Mouse (Mus musculus) liver, embryonic 11.5 days (tissue): Measurements from ENCODE around the gene Hpca. TPM values are rescaled to one million over a fixed set of nuclear protein-coding genes. Genes with fewer than 3 reads are reported as not detected.

Experiments
- ATAC-seq: fragments of 200-750 bp; cut with Nextera tagmentation; replicated peaks from 2 replicates; pipeline ENCODE4 v1.8.0; 2017; ENCODE audit warnings: moderate number of reproducible peaks, mild to moderate bottlenecking, moderate TSS enrichment, moderate library complexity; ENCODE audit not compliant: low FRiP score
- DNase-seq: peaks from one replicate; pipeline ENCODE4 v3.0.0-alpha.2; 2017; ENCODE audit warnings: low spot score
- H3K27ac ChIP-seq: fragments of 300-500 bp; sonication (generic); 2 replicates; pipeline ENCODE4 v1.5.1; 2014; ENCODE audit warnings: mild to moderate bottlenecking, low read depth, low read length, control low read depth
- H3K27me3 ChIP-seq: fragments of 300-500 bp; sonication (generic); replicated peaks from 2 replicates; pipeline ENCODE4 v1.6.1; 2014; ENCODE audit warnings: low read length, mixed read lengths; ENCODE audit not compliant: control insufficient read depth, insufficient read depth
- H3K36me3 ChIP-seq: fragments of 300-500 bp; sonication (generic); 2 replicates; pipeline ENCODE4 v1.6.1; 2014; ENCODE audit warnings: mild to moderate bottlenecking, low read length, moderate library complexity, mixed read lengths; ENCODE audit not compliant: control insufficient read depth, insufficient read depth
- H3K4me1 ChIP-seq: fragments of 300-500 bp; sonication (generic); replicated peaks from 2 replicates; pipeline ENCODE4 v1.6.1; 2014; ENCODE audit warnings: low read length, mixed read lengths; ENCODE audit not compliant: control insufficient read depth, insufficient read depth
- H3K4me2 ChIP-seq: fragments of 300-500 bp; sonication (generic); 2 replicates; pipeline ENCODE4 v1.6.1; 2014; ENCODE audit warnings: mild to moderate bottlenecking, control low read depth, moderate library complexity
- H3K4me3 ChIP-seq: fragments of 300-500 bp; sonication (generic); 2 replicates; pipeline ENCODE4 v1.5.1; 2014; ENCODE audit warnings: low read depth, low read length, control low read depth
- H3K9ac ChIP-seq: fragments of 300-500 bp; sonication (generic); 2 replicates; pipeline ENCODE4 v1.6.1; 2014; ENCODE audit warnings: low read depth, low read length, control low read depth
- H3K9me3 ChIP-seq: fragments of 300-500 bp; sonication (generic); 2 replicates; pipeline ENCODE4 v1.6.1; 2016; ENCODE audit warnings: low read length, inconsistent platforms, mixed read lengths; ENCODE audit not compliant: control insufficient read depth
- WGBS: fragments of 180-500 bp; shearing (Covaris S2); extraction: QIAGEN DNeasy Blood & Tissue Kit; methylation state at CpG from one replicate; pipeline ENCODE4 v1.1.7; 2014; 5-methylcytosine and 5-hydroxymethylcytosine counted together
- polyA plus RNA-seq: library from polyadenylated mRNA; unstranded; fragments of >200 nt; fragmentation: Nextera tagmentation; extraction: Ambion mirVana; gene quantifications from 2 replicates; pipeline ENCODE4 v1.2.1, GENCODE M21; 2014

Hpca gene
- polyA plus RNA-seq, 1 experiment from 2014 or later, result 4.4 TPM

DNA sequence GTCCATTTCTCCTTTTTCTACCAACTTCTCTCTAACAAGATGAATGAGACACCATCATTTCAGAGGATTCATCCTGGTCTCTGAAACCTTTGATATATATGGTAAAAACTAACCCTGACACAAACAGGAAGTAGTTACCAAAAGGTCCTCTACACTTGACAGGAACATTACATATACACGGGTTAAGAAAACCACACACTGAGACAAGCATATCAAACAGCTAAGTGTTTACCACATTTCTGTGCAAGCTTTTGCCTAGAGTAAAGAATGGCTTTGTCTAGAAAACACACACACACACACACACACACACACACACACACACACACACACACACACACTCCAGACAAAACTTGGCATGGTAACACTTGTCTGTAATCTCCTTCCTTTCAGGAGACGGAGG is 24.6 kb upstream of the Hpca start:
- Histone ChIP-seq H3K27ac (no peak overlapping the region), H3K36me3 (peaks cover under 1% of the 10 kb centered on the region; the same call in 1 of the 2 replicates), H3K4me2 (no peak overlapping the region), H3K9ac (no peak overlapping the region), H3K4me3 (no peak overlapping the region), H3K4me1 (peaks cover 9% of the 10 kb centered on the region), H3K27me3 (no peaks in the 10 kb centered on the region), H3K9me3 (no peaks in the 10 kb centered on the region)
- DNase-seq (no peak), ATAC-seq (no peak)
- WGBS, result 45% methylated on average over 2 of the region's 2 CpGs

DNA sequence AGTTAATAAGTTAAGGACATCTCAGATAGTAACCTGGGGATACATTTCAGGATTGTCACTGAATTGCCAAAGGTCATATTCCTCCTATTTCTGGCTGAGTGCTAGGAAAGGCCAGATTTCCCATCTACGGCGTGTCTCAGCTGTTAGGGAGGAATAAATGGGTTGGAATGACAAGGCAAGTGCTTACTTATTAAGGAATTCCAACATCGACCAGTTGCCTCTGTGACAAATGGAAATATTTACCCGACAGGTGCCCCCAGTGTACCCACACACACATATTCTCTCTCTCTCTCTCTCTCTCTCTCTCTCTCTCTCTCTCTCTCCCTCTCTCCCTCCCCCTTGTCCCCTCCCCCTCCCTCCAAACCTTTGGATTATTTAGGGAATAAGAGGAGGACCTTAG is 24.1 kb upstream of the Hpca start:
- DNase-seq, result no peak
- Histone ChIP-seq H3K4me1 (peaks cover 14% of the 10 kb centered on the region), H3K4me3 (no peak overlapping the region), H3K36me3 (no peaks in the 10 kb centered on the region; the same call in 1 of the 2 replicates), H3K27ac (no peak overlapping the region), H3K27me3 (no peaks in the 10 kb centered on the region), H3K9me3 (no peaks in the 10 kb centered on the region), H3K4me2 (no peak overlapping the region), H3K9ac (no peak overlapping the region)
- WGBS, result 79% methylated on average over 4 of the region's 4 CpGs
- no peak for ATAC-seq

DNA sequence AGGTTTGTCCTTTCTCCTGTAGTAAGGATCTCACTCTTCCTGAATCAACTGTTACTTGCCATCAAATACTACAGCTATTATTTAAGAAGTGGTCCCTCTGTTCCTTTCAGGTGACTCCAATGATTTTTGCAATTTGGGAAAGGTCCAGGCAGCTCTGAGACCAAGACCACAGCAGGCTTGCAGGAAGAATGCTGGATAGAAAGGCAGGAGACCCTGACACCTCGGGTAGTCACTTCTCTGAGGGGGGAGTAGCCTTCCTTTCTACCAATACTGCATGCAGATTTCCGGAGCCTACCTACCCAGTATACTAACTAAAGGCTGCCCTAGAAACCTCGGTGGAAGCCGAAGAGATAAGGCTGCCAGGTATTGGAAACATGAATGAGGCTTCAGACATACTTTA is 23.6 kb upstream of the Hpca start:
- Histone ChIP-seq H3K9me3 (no peaks in the 10 kb centered on the region), H3K4me1 (peaks cover 19% of the 10 kb centered on the region), H3K27me3 (no peaks in the 10 kb centered on the region), H3K4me2 (no peak overlapping the region), H3K9ac (no peak overlapping the region), H3K4me3 (no peak overlapping the region), H3K36me3 (no peaks in the 10 kb centered on the region; the same call in 1 of the 2 replicates), H3K27ac (no peak overlapping the region)
- WGBS, result 61% methylated on average over 4 of the region's 4 CpGs
- no peak for ATAC-seq
- DNase-seq, result no peak

DNA sequence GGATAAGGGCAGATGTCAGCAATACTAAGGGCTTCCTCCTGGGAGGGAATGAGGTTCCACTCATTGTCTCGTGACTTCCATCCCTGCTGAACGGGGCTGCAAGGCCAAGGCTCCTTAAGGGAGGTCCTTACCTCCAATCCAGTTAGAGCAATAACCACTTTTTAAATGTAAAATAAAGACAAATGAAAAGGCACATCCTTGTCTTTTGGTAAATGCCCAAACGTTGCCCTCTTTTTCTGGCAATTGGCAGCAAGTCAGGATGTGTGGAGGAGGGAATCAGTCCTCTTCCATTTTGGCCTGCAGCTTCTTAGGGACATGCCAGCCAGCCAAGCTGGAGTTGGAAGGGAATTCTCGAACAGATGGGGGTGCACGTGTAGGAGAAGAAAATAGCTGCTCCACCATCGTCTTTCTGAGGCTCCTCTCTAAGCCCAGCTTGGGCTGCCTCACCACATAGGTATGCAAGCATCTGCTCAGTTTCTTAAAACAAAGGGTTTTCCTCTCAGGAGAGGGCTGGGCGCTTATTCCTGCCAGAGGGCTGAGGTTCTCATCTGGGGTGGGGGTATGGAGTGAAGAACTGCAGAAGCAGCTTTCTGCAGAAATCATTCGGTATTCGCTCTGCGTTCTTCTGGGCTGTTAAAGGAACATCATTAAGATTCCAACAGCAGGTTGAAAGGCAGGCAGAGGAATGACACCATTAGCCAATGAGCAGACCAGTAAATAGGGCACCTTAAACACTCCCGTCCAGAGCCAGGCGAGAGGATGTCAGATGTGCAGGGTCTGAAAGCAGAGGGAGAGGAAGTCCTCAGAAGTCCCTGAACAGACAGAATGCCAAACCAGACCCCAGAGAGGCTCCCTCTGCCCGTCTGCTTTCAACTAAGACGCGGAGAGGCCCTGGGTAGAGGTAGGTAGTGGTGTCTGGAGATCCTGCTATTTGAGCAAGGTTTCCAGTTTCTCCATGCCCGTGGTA is 22.8 kb upstream of the Hpca start:
- peaks cover 26% of the 10 kb centered on the region for H3K4me1 ChIP-seq
- WGBS, result 70% methylated on average over 16 of the region's 16 CpGs
- H3K4me2 ChIP-seq, result no peak overlapping the region
- no peaks in the 10 kb centered on the region; the same call in 1 of the 2 replicates for H3K36me3 ChIP-seq
- no peak for DNase-seq
- H3K27ac ChIP-seq, result no peak overlapping the region
- no peaks in the 10 kb centered on the region for H3K27me3 ChIP-seq
- no peaks in the 10 kb centered on the region for H3K9me3 ChIP-seq
- H3K4me3 ChIP-seq, result no peak overlapping the region
- no peak overlapping the region for H3K9ac ChIP-seq
- no peak for ATAC-seq

DNA sequence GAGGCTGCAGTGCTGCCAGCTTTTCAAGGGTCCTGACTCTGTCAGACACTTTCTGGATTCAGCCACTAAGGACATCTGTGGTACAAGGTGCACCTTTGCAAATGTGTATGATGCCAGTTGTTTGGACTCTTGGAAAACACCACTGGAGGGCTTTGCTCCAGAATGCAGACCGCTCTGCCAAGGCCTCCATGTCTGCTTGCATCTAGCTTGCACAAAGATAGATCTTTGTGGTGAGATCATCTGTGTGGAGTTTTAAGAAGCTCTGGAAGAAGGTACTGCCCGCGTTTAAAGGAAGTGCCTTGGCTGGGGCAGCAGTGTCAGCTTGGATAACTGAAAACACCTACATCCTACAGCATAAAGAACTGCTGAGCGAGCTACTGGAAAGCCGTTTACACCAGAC is 21.7 kb upstream of the Hpca start:
- Histone ChIP-seq H3K9ac (no peak overlapping the region), H3K36me3 (no peaks in the 10 kb centered on the region), H3K27me3 (peaks cover 2% of the 10 kb centered on the region), H3K4me2 (no peak overlapping the region), H3K9me3 (no peaks in the 10 kb centered on the region), H3K4me1 (peaks cover 38% of the 10 kb centered on the region), H3K27ac (no peak overlapping the region), H3K4me3 (no peak overlapping the region)
- ATAC-seq, result no peak
- no peak for DNase-seq
- 69% methylated on average over 5 of the region's 5 CpGs for WGBS

DNA sequence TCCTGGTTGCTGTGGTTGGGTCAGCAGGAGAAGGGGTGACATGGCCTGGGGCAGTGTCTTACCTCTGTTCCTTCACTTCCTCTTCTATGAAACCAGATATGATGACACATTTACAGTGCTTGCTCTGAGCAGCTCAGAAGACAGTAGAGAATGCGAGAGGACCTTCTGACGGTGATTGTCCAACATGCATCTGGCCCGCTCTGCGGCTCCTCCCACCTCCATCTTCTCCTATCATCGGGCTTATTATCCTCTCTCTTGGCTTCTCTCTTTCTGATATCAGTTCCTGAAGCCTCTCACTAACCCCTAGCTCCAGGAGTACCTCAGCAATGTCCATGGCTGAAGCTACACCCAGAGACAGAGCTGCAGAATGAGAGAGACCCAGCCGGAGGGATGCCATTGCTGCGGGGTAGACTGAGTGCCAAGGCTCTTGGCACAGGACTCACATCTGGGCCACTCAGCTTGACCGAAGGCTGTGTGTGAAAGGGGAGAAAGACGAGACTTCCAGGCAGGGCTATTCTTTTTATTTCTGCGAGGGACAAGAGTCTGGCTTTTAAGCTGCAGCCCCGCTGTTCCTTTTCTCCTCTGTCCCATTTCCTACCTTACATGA is 20.7 kb upstream of the Hpca start:
- no peak overlapping the region for H3K4me3 ChIP-seq
- H3K9me3 ChIP-seq, result no peaks in the 10 kb centered on the region
- ATAC-seq (no peak), DNase-seq (no peak)
- H3K9ac ChIP-seq, result no peak overlapping the region
- H3K27ac ChIP-seq, result no peak overlapping the region
- H3K4me2 ChIP-seq, result no peak overlapping the region
- H3K27me3 ChIP-seq, result peaks cover 10% of the 10 kb centered on the region
- peaks cover 39% of the 10 kb centered on the region for H3K4me1 ChIP-seq
- no peaks in the 10 kb centered on the region for H3K36me3 ChIP-seq
- WGBS, result 84% methylated on average over 11 of the region's 11 CpGs

DNA sequence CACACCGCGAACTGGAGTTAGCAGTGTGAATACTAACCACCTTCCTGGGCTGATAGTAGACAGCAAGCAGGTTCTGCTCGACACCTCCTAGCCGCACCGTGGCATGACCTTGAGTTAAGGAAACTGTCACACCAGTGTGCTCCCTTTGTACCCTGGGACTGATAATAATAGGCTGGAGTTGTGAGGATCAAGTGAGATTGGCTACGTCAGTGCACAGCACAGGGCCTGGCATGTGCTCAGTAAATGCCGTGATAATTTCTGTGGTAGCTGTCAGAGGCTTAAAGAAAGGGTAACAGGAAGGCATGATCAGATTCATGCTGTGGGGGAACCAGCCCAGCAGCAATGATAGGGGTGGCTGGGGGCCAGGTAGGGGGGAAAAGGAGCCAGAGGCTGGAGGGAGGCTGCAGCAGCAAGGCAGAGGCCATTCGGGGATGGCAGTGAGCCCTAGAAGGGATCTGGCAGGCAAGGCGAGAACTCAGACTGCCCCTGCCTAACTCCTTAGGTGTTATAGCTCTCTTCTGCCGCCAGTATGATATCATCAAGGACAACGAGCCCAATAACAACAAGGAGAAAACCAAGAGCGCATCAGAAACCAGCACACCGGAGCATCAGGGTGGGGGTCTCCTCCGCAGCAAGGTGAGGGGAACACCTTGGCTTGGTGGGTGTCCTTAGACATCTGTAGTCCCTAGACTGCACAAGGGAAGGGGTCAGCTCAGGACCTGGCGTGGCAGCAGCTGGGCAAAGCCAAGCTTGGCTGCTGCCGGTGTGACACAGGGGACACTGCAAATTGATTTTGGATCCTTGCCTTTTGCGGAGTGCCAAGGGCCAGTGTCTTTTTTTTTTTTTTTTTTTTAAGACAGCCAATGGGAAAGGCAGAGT is 20.0 kb upstream of the Hpca start:
- ATAC-seq (peak; percentile 50), DNase-seq (peak; percentile 35)
- Histone ChIP-seq H3K36me3 (no peaks in the 10 kb centered on the region), H3K9ac (no peak overlapping the region), H3K4me2 (peak overlapping the region; percentile 34; the same call in 1 of the 2 replicates), H3K4me1 (peaks cover 44% of the 10 kb centered on the region), H3K27ac (peak overlapping the region; percentile 41; the same call in 1 of the 2 replicates), H3K27me3 (peaks cover 18% of the 10 kb centered on the region), H3K4me3 (no peak overlapping the region), H3K9me3 (no peaks in the 10 kb centered on the region)
- 64% methylated on average over 17 of the region's 17 CpGs for WGBS

DNA sequence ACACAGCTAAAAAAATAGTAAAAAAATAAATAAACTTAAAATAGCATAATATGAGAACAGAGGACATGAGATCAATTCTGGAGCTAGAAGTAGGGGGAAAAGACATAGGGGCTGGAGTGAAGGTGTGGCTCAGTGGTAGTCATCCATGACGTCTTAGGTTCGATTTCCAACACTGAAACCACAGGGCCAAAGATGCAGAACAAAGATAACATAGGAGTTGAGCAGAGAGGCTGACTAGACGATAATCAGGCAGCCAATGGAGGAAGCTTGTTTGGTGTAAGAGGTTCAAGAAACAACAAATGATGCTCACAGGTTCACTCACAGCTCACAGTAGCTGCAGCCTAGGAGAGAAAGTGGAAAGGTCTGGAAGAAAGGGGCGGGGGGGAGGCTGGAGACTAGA is 19.0 kb upstream of the Hpca start:
- no peak overlapping the region for H3K4me3 ChIP-seq
- 51% methylated on average over 4 of the region's 4 CpGs for WGBS
- peak overlapping the region; percentile 34 for H3K4me2 ChIP-seq
- H3K9ac ChIP-seq, result no peak overlapping the region
- DNase-seq (no peak), ATAC-seq (peak; percentile 32; the same call in 1 of the 2 replicates)
- peak overlapping the region; percentile 41; the same call in 1 of the 2 replicates for H3K27ac ChIP-seq
- no peaks in the 10 kb centered on the region for H3K9me3 ChIP-seq
- H3K27me3 ChIP-seq, result peaks cover 28% of the 10 kb centered on the region
- H3K4me1 ChIP-seq, result peaks cover 45% of the 10 kb centered on the region
- H3K36me3 ChIP-seq, result no peaks in the 10 kb centered on the region
